Mouse (Mus musculus): Measurements from ENCODE around the gene Cd302. TPM values are rescaled to one million over a fixed set of nuclear protein-coding genes. Genes with fewer than 3 reads are reported as not detected.

Gene Cd302
- polyA plus RNA-seq, 2 experiments from 2014 or later, result 3.4 to 5.7 TPM

Other genes starting within 250 kb of the Cd302 start
- 10 to 100 TPM; 30.7 to 38.0 TPM for gene Baz2b, start 74.6 kb downstream of the Cd302 start, polyA plus RNA-seq (2017; shearing (Covaris generic))
- gene March7, start 74.6 kb downstream of the Cd302 start, polyA plus RNA-seq (2017; shearing (Covaris generic)), result 100 to 1,000 TPM; 101 to 104 TPM
- 10 to 100 TPM; 13.2 to 14.7 TPM for gene Ly75, start 98.8 kb upstream of the Cd302 start, polyA plus RNA-seq (2017; shearing (Covaris generic))

Data from CD4-positive, CD25-positive, alpha-beta regulatory T cell, adult 4 months (primary cell).